Mouse (Mus musculus) E14TG2a.4 (cell line): ENCODE measurements around the gene Olig2.

ENCODE experiments used
- H3K27me3 ChIP-seq: 2 replicates; pipeline ENCODE4 v1.6.1; 2014; ENCODE audit warnings: low read length, control low read depth; ENCODE audit not compliant: insufficient read depth
- H3K36me3 ChIP-seq: 2 replicates; pipeline ENCODE4 v1.6.1; 2014; ENCODE audit warnings: low read length, control low read depth; ENCODE audit not compliant: insufficient read depth
- H3K4me1 ChIP-seq: replicated peaks from 2 replicates; pipeline ENCODE4 v1.6.1; 2014; ENCODE audit warnings: low read depth, low read length, control low read depth
- H3K4me3 ChIP-seq: replicated peaks from 2 replicates; pipeline ENCODE4 v1.5.1; 2014; ENCODE audit warnings: mild to moderate bottlenecking, low read length
- H3K9me3 ChIP-seq: 2 replicates; pipeline ENCODE4 v1.6.1; 2014; ENCODE audit warnings: low read length, control low read depth
- CTCF ChIP-seq: conservative IDR thresholded peaks from 2 replicates; pipeline ENCODE4 v1.5.1; 2014; ENCODE audit warnings: low read length
- NANOG ChIP-seq: IDR thresholded peaks from 2 replicates; pipeline ENCODE4 v1.6.1; 2014; ENCODE audit warnings: borderline replicate concordance, low read length, mixed read lengths
- POU5F1 ChIP-seq: IDR thresholded peaks from 2 replicates; pipeline ENCODE4 v1.6.1; 2014; ENCODE audit warnings: low read length, borderline replicate concordance

The Olig2 gene

DNA sequence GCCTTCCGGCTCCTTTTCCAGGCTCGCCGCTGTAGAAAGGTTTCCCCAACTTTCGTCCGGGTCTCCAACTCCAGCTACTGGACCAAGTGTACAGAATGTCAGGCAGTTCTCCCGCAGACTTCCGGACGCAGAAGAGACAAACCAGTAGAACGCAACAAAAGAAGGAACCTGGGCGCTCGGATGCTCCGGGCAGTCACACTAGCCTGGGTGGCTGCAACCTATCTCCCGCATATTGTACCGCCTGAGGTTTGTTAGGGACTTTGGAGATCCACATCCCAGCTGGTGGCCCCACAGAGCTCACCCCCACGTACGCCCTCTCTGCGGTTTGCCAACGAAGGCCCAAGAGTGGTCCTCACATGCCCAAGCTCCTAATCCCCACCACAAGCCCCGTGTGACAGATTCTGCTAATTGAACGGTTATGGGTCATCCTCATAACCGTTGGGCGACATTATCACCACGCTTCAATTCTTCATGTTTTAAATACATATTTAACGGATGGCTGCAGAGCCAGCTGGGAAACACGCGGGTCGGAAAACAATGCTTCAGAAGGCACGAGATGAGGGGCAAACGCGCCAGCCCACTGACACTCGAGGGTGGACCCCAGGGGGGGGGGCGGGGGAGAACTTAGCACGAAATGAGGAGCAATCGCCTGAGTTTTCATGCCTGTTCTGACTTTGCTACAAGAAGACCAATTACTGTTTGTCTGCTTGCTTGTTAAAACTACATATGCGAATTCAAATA, 1.8 kb upstream of the Olig2 start:
- H3K9me3 ChIP-seq, result no peaks in the 10 kb centered on the region
- H3K4me3 ChIP-seq, result peak overlapping the region; percentile 59; the same call in 1 of the 2 replicates
- H3K4me1 ChIP-seq, result peaks cover 76% of the 10 kb centered on the region
- TF ChIP-seq NANOG (no peak), CTCF (no peak), POU5F1 (no peak)
- H3K36me3 ChIP-seq, result no peaks in the 10 kb centered on the region
- H3K27me3 ChIP-seq, result peaks cover 99% of the 10 kb centered on the region

DNA sequence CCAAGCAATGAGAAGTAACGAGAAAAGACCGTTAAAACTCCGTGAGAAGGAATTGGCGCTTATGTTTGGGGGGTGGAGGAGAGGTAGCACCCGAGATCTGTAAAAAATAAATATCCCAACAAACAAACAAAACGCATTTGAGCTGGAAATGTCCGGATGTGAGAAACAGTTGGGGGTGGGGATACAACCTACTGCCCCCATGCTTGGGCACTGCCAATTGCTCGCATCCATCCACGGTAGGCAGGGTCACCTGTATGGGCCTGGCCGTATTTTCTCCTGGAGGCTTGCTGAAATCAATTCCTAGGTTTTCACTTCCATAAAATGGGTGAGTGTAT, 1.2 kb upstream of the Olig2 start:
- Histone ChIP-seq H3K4me3 (no peak overlapping the region), H3K36me3 (no peaks in the 10 kb centered on the region), H3K9me3 (no peaks in the 10 kb centered on the region), H3K4me1 (peaks cover 81% of the 10 kb centered on the region), H3K27me3 (peaks cover 99% of the 10 kb centered on the region)
- TF ChIP-seq CTCF (no peak), NANOG (no peak), POU5F1 (no peak)

DNA sequence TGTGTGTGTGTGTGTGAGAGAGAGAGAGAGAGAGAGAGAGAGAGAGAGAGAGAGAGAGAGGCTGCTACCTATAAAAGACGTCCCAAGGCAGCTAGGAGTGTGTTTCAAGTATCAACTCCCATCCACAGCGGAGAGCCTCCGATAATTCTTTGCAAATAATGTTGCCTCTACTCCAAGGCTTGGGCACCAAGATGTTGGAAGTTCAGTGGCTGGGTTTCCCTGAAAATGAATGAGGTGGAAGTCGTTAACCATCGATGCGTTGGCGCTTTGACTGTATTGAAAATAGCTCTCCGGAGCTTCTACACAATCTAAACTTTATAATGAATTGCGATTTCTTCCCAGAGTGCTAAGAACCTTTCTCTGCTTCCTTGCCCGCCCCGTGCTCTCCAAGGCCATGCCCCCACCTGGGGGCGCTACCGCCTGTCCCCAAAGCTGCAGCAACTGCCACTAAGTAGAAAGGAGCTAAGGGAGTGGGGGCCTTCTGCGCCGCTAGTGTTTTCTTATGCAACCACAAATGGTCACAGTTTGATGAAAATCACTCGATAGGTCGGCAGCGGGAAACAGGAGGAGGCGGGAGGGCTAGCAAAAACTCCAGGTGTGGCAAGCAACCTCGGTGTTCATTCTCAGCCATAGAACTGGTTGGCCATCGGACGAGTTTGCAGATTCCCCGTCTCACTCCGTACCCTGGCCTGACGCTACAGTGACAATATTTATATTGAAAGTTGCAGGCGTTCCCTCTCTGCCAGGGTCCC, 600 bp upstream of the Olig2 start:
- Histone ChIP-seq H3K27me3 (peaks cover 99% of the 10 kb centered on the region), H3K36me3 (no peaks in the 10 kb centered on the region), H3K4me3 (peak overlapping the region; percentile 69), H3K9me3 (no peaks in the 10 kb centered on the region), H3K4me1 (peaks cover 75% of the 10 kb centered on the region)
- no peak for TF ChIP-seq POU5F1
- TF ChIP-seq CTCF, result peak; percentile 37
- no peak for TF ChIP-seq NANOG

DNA sequence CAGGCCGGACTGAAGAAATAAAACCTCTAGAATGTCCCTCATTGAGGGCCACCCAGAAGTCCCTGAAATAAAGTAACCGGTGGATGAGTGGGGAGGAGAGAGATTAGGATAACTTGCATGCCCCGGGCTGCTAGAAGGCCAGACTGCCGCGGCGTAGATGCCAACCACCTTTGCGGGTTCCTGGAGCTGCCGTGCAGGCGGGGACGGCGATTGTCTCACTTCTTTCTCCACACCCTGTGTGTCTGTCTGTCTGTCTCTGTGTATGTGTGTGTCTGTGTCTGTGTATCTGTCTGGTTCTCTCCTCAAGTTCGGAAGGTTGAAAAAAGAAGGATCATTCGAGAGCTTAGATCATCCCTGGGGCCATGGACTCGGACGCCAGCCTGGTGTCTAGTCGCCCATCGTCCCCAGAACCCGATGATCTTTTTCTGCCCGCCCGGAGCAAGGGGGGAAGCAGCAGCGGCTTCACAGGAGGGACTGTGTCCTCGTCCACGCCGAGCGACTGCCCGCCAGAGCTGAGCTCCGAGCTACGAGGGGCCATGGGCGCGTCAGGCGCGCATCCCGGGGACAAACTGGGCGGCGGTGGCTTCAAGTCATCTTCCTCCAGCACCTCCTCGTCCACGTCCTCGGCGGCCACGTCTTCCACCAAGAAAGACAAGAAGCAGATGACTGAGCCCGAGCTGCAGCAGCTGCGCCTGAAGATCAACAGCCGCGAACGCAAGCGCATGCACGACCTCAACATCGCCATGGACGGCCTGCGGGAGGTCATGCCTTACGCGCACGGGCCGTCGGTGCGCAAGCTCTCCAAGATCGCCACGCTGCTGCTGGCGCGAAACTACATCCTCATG, 1.0 kb downstream of the Olig2 start:
- peaks cover 65% of the 10 kb centered on the region for H3K4me1 ChIP-seq
- TF ChIP-seq NANOG, result no peak
- TF ChIP-seq POU5F1, result no peak
- no peak for TF ChIP-seq CTCF
- no peaks in the 10 kb centered on the region for H3K36me3 ChIP-seq
- H3K9me3 ChIP-seq, result no peaks in the 10 kb centered on the region
- peaks cover 98% of the 10 kb centered on the region for H3K27me3 ChIP-seq
- peak overlapping the region; percentile 69 for H3K4me3 ChIP-seq

DNA sequence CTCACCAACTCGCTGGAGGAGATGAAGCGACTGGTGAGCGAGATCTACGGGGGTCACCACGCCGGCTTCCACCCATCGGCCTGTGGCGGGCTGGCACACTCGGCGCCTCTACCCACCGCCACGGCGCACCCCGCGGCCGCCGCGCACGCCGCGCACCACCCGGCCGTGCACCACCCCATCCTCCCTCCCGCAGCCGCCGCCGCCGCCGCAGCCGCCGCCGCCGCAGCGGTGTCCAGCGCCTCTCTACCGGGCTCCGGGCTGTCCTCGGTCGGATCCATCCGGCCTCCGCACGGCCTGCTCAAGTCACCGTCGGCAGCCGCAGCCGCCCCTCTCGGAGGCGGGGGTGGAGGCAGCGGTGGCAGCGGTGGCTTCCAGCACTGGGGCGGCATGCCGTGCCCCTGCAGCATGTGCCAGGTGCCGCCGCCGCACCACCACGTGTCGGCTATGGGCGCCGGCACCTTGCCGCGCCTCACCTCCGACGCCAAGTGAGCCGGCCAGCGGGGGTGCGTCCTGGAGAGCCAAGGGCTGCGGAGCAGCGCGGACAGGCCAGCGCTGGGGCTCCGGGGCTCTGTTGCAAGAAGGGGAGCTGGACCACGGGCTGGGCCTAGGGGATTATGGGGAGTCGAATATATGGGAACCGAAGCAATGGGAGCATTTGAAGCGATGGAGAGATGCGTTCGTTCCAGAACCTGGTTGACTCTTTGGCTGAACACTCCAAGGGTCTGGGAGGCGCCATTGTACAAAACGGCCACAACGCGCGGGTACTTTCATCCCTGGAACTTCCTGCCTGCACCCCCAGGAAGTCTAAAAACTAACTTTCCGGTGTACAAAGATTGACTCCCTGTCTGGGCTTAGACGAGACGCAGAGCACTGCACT, 1.9 kb downstream of the Olig2 start:
- H3K4me3 ChIP-seq, result peak overlapping the region; percentile 69
- TF ChIP-seq CTCF, result no peak
- H3K36me3 ChIP-seq, result no peaks in the 10 kb centered on the region
- H3K9me3 ChIP-seq, result no peaks in the 10 kb centered on the region
- H3K27me3 ChIP-seq, result peaks cover 98% of the 10 kb centered on the region
- H3K4me1 ChIP-seq, result peaks cover 61% of the 10 kb centered on the region

DNA sequence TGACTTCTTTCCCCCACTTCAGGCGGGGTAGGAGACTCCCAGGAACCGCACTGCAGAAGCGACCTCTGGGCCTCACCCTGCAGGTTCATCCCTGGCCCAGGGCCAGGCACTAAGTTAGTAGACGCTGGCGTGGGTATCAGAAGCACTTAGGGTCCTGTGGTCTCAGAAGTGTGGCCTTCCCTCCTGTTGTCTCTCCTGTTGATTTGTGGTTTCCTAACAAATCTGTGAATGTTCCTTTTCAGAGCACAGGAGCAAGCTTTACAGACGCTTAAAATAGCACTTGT, 2.4 kb downstream of the Olig2 start:
- Histone ChIP-seq H3K4me3 (peak overlapping the region; percentile 69; the same call in 1 of the 2 replicates), H3K4me1 (peaks cover 61% of the 10 kb centered on the region), H3K27me3 (peaks cover 98% of the 10 kb centered on the region), H3K36me3 (no peaks in the 10 kb centered on the region), H3K9me3 (no peaks in the 10 kb centered on the region)
- TF ChIP-seq POU5F1 (no peak), CTCF (no peak), NANOG (no peak)

DNA sequence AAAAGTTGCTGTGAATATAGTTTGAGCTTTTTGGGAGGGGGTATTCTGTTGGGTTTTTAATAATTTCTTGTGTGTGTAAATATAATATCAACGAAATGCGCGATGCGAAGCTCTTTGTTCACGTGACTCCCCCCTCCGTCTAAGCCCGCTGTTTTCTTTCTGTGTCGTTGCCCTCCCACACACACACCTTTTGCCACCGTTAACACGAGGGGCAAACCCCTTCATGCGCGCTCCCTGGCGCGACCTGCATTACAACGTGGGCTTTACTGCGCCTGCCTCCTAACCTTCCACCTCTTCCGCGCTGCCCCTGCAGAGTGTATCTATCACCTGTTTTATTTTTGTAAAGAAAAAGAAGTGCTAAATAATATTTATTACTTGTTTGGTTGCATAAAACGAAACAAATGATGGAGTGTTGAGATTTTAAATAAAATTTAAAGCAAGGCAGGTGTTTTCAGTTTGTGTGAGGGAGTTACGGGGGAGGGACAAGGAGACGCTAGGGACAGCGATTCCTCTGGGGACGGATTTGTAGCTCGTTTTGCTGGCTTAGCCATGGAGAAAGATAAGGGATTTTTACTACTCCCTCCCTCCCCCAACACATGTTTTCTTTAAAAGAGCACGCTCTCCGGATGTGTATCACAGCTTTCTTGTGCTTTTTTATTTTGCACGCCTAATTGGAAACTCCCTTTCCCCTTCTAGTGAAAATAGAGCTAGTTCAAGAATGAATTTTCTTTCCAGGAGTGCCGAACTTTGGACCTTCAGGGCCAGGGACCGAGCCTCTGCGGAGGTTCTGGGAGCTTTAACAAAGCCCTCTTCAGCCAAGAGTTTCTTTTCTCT, 3.2 kb downstream of the Olig2 start:
- TF ChIP-seq CTCF (no peak), POU5F1 (no peak)
- no peaks in the 10 kb centered on the region for H3K9me3 ChIP-seq
- H3K4me1 ChIP-seq, result peaks cover 58% of the 10 kb centered on the region
- no peak overlapping the region for H3K4me3 ChIP-seq
- peaks cover 98% of the 10 kb centered on the region for H3K27me3 ChIP-seq
- no peaks in the 10 kb centered on the region for H3K36me3 ChIP-seq

DNA sequence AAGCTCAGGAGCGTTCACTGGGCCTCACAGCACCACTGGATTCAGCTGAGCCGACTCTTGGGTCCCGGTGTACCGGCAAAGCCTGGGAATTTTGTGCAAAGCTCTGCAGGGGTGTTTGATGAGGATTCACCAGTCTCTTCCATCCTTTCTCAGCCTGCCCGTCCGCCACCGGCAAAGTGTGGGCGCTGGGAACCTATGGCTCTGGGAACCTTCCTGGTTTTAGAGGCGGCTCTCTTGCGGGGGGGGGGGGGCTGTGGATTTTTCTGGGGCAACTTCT, 3.8 kb downstream of the Olig2 start:
- no peak for TF ChIP-seq POU5F1
- no peak for TF ChIP-seq NANOG
- TF ChIP-seq CTCF, result no peak
- Histone ChIP-seq H3K27me3 (peaks cover 98% of the 10 kb centered on the region), H3K36me3 (no peaks in the 10 kb centered on the region), H3K4me3 (no peak overlapping the region), H3K4me1 (peaks cover 55% of the 10 kb centered on the region), H3K9me3 (no peaks in the 10 kb centered on the region)
